Mouse (Mus musculus): ENCODE data around the gene Gm27021. TPM values are rescaled to one million over a fixed set of nuclear protein-coding genes. Genes with fewer than 3 reads are reported as not detected.
A peak's percentile ranks its signal among the peaks of the same experiment; 100 is the strongest.

Gm27021 gene
- not detected for total RNA-seq (2021)
- long read RNA-seq, experiment 1, partial matches to known transcripts: 0 of 2 reads
- long read RNA-seq, experiment 1, other reads (novel, unspliced or antisense): 2 of 2 reads
- long read RNA-seq, experiment 2, partial matches to known transcripts: 6 of 7 reads
- long read RNA-seq, experiment 2, other reads (novel, unspliced or antisense): 0 of 7 reads

DNA sequence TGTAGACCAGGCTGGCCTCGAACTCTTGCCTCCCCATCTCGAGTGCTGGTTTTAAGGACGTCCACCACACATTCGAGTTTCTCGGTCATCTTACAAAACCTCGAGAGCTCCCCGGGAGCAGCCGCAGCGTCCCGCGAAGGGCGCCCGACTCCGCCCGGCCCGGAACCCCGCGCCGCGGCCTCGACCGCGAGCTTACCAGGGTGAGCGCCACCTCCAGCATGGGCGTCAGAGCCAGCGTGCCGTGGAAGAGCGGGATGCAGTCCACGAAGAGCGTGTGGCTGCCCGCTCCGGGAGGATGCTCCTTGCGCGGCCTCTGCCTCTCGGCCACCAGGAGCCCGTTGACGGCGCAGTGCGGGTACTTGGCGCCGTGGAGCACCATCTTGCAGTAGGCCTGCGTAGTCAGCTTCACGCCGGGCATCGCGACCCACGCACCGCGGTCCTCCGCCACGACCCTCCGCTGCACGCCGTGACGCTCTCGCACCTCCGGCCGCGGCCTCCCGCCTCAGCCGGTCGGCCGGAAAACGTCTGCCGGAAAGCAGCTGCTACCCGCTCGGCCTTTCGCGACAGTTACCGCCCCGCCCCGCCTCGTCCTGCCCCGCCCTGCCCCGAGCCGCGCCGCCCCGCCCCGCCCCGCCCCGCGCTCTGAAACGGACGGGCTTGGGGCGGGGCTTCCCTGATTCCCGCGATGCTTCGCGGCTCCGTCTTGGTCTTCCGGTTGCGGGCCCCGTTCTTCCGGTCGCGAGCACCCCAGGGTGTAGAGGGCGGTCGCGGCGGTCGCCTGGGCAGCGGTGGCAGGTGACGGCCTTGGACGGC, at the start of gene Gm27021, which contains the start of gene Cox4i1:
Gm27021 (minus strand) TSS at position 519 of the 813 bp plus-strand sequence.
Cox4i1 (plus strand) TSS at position 662 of the 813 bp plus-strand sequence.
- DNase-seq (ENCODE audit: low spot score in 2 of 2): peak; percentile 88 to 89

DNA sequence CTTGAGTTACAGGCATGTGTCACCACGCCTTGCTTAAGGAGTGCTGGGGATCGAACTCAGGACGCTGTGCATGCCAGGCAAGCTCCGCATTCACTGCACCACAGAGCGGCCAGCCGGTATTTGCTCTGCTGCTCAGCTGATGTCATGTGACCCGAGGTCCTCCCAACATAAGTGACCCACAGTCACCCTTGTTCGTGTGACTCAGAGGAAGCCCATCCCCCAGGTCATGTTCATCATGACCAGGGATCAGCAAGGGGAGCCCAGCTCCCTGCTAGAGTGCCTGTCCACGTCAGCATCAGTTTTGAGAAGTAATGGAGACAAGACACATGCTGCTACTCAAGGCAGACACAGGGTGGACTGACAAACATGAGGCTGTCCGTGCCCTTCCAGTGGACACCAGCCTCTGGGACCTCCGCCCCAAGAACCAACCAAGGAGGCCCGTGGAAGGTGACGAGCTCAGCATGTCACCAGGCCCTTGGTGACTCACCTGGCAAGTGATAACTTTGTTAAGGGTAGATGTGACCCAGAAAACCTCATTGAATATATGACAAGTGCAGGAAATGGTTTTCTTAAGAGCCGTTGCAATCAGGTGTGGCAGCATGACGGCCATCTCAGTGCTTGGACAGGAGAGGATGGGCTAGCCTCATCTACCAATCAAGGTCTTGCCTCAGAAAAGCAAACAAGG, 48.3 kb upstream of the Gm27021 start:
- DNase-seq (ENCODE audit: low spot score in 2 of 2): no peak

DNA sequence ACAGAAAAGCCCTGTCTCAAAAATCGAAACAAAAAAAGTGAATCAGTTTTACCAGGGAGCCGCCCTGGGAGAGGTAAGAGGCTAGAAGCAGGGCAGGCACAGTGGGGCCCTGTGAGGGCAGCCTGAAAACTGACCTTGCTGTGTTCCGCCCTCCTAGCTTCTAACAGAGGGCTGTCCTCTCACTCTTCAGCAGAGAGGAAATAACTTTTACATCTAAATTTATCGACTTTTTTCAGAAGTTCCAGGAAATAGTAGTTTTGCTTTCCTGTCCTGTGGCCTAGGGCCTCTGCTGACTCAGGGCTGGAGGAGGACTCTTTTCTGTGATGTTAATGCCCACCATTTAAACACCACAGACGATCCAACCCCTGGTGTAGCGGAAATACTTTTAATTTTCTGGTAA, 47.3 kb upstream of the Gm27021 start:
- DNase-seq (ENCODE audit: low spot score in 2 of 2): no peak

DNA sequence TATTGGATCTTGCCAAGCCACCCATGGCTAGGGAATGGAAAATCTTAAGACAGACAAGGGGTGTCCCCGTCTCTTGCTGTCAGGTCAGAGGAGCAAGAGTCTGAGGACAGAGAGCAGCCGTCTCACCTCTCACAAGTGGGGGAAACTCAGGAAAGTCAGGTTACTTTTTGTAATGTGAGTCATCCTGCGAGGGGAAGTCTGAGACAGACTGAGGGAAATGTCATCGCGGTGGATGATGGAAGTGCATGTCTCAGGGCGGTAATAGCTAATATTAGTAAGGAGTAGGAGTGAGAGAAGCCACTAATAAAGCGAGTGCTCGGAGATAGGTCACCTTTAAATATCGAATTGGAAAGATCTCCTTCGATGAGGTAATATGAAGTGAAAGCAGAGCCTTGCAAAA, 41.3 kb upstream of the Gm27021 start:
- DNase-seq (ENCODE audit: low spot score in 2 of 2): no peak

DNA sequence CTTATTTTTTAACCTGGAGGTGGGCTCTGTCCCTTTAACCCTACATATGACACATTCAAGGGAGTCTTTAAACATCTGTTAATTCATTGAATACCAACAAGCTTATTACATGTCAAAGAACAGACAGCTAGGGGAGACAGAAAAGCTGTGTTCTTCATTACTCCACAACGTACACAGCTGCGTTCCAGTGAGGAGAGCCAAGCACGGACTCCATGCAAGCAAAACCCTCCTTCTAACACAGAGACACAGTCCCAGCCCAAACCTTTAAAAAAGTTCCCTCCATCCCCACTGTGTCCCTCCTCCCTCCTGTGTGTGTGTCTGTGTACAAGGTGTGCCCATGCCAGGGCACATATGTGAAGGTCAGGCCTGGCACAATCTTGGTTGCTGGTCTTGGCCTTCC, 38.3 kb upstream of the Gm27021 start:
- DNase-seq (ENCODE audit: low spot score in 2 of 2): no peak

DNA sequence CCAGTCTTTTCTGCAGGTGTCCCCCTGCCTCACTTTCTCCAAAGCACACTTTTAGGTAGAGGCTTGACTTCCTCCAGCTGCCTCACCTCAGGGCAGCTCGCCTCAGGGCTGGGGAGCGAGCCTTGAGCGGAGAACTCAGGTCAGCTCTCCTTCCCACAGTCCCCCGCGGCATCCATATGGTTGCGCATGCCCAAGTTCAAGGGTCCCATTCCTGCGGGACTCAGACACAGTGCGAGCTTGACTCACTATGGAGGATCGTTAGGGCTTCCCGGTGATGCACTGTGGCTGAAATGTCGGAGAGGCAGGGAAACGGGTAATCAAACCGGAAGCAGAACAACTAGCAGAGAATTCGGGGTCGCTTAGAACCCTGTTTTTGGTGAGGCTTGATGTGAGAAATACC, 37.3 kb upstream of the Gm27021 start:
- no peak for DNase-seq (ENCODE audit: low spot score in 2 of 2)

DNA sequence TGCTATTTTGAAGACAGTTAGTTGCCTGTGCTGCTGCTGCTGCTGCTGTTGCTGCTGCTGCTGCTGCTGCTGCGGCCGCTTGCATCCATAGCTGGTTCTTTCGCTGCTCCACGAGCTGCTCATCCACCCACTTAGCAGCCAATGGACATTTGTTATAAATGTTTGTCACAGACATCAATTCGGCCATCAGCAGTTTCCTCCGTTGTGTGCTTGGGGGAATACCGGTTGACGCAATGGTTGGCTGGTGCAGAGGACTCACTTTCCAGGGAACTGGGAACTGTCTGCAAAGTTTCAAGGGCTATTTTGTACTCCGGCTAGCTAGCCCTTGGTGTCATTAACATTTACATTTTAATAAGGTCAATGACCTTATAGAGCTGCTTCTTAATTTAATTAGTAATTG, 36.3 kb upstream of the Gm27021 start:
- no peak for DNase-seq (ENCODE audit: low spot score in 2 of 2)

DNA sequence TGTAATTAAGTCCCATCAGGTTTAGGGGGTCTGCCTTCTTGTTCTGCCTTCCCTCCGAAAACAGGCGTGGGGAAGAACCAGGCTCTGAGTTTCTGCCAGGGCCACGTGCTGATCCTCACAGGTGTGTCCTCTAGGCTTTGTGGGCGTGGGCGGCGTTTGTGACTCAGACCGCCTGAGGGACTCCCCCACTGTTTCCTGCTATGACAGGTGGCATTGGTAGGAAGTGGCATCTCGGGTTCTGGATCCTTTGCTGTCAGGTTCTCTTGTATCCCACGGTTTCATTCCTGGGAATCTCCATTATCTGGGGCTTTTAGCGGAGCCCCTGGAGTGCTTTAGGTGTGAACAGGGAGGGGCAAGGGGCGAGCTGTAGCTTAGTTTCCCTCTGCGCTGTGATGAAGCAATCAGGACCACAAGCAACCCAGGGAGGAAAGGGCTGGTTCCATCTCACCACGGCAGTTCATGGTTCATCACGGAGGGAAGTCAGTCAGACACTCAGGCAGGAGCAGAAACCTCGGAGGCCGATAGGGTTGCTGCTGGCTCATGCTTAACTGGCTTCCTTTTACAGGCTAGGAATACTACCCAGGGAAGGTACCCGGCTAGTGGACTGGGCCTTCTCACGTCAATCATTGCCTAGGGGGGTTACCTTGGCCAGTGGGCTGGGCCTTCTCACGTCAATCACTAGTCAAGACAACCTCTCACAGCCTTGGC, 34.0 kb upstream of the Gm27021 start:
- no peak for DNase-seq (ENCODE audit: low spot score in 2 of 2)

DNA sequence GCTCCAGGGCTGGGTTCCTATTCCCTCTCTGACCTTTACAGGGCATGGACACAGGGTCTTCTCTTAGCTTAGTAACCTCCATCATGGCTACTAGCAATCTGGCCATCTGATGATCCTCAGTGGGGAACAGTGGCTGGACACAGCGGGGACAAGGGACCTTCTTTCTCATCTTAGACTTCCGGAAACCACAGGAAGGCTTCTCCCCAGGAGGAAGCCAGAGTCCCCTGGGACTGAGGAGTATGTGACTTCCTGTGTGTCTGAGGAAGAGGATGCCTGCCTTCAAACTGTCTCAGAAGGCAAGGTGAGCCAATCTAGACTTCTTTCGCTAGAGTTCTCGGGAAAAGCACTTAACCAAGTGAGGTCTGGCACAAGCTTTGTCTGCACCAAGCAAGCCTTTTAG, 32.2 kb upstream of the Gm27021 start:
- DNase-seq (ENCODE audit: low spot score in 2 of 2): no peak

DNA sequence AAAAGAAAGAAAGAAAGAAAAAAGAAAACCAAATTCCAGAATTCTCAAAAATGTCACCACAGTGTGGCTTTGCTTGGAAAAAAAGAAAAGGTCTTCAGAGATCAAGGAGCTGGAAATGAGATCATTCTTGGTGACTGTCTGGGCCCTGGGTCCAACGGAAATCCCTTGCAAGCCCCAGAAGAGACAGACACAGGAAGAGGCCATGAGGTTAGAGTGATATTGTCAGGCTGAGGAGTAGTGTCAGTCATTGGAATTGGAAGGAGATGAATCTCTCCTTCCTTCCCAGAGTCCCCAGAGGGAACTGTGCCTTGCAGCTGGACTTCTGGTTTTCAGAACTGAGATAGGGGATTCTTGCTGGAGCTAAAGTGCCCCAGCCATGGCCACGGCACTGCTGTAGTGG, 31.7 kb upstream of the Gm27021 start:
- DNase-seq (ENCODE audit: low spot score in 2 of 2): no peak

DNA sequence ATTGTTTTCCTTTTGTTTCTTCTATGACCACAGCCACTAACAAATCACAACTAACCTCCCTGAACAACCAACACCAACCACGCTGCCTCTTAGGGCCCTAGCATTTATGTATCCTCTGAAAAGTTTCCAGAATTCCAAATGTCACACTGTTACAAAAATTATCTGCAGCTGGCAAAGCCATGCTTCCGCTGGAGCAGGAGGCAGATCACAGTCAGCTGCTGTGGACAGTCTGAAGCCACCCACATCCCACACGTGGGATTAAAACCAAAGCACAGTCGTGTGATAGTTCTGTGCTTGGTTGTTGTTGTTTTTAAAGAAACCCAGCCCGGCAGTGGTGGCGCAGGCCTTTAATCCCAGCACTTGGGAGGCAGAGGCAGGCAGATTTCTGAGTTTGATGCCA, 31.2 kb upstream of the Gm27021 start:
- no peak for DNase-seq (ENCODE audit: low spot score in 2 of 2)

DNA sequence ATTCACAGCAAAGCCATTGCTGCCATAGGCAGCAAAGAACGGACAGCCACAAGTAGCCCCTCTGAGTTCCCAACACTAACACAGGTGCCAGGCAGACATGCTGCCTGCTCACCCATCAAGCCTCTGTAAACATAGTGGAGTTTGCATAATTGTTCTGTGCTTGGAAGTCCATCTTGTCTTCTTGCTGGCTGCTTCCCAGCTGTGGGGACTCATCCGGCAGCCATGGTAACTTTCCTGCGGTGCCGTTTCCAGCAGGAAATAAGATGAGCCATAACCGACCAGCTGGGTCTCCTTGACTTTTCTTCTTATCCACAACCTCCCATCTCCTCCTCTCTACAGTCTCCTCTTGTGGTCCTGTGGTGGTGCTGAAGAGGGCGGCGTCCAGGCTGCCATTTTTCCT, 30.5 kb upstream of the Gm27021 start:
- no peak for DNase-seq (ENCODE audit: low spot score in 2 of 2)

DNA sequence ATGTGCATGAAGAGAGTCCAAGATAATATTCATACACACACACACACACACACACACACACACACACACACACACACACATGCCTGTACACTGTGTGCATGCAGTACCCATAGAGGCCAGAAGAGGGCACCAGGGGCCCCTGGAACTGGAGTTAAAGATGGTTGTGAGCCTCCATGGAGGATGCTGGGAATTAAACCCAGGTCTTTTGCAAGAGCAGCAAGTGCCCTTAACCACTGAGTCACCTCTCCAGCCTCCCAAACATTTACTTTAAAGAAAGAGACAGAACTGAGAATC, 30.0 kb upstream of the Gm27021 start:
- DNase-seq (ENCODE audit: low spot score in 2 of 2): no peak

DNA sequence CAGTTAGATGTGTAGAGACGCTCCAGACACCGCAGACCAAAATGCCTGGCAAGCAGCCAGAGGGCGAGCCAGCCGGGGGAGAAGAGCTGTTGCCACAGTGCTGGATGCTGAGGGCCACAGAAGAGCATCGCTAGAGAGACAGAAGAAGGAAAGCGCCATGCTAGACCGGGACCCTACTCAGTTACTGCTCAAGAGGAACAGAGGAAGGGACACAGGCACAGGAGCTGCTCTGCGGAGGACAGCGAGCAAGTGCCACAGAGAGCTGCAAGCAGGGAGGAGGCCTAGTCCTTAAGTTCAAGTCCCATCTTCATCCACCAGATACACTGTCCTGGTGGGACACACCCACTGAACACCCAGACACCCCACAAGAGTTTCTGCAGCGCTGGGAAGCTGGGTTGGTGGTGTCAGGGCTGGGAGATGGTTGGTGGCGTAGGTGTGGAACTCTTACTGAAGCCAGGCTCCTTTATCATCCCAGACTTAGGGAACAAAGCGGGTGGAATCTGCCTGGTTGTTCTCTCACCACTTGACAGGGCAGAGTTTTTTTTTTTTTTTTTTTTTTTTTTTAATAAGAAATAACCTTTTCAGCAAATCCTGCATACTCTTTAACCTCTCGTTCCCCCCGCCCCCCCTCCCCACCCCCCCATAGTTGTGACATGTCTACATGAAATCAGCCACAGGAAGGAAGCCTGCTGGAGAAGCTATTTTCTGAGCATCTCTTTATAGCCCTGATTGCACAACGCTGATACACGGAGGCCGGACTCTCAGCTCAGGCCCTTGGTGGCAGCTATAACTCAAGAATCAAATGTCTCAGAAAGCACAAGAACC, 29.5 kb upstream of the Gm27021 start:
- DNase-seq (ENCODE audit: low spot score in 2 of 2): no peak

DNA sequence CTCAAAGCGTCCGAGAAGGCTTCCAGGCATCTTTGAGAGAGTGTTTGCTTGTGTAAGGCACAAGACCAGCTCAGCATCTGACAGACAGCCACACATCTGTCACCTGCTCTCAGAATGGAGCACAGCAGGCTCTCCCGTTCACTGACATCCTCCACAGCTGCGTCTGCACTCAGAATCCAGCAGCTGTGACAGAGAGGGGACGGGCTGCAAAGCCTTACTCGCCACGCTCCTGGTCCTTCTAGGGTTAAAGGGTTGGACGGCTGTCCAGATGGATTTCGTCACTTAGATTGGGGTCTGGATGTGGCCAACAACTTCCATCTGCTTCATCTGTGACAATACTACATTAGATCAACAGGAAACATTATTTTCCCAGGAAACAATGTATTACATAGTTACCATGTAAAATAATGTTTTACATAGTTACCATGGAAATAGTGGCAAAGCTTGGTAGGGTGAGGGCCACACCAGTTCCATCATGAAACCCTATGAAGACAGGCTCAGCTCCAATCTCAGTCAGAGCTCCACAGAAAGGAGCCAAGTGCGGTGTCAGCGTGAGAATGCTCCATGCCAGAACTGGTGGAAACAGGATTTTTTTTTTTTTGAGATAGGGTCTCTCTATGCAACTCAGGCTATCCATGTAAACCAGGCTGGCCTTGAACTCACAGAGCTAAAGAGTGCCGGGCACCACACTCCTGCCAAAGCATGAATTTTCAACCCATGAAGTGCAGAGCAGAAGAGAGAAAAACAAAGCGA, 28.7 kb upstream of the Gm27021 start:
- no peak for DNase-seq (ENCODE audit: low spot score in 2 of 2)

DNA sequence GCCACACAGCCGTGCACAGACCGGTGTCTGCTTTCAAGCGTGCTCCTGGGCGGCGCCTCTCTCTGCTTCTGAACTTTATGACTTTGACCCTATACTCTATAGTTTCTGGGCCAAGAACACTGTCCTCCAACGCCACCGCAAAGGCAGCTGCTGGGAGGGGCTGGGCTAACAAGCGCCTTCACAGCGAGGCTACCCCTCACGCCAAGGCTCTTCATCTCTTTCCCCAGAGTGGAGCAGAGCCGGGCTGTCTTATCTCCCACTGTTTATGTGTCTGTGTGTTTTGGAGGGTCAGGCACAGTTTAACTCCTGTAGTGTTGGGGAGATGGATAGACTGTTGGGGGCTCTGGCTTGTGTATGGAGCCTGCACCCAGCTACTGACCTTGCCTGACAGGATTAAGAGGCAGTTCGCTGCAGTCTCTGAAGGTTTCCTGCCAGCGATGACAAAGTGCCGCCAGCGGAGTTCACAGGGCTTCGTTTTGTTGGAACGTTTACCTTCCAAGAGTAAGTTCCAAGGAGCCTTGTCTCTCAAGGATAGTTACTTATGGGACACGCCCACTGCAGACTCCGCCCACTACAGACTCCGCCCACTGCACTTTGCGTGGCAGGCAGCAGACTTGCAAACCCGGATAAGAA, 26.1 kb upstream of the Gm27021 start:
- DNase-seq (ENCODE audit: low spot score in 2 of 2): no peak

DNA sequence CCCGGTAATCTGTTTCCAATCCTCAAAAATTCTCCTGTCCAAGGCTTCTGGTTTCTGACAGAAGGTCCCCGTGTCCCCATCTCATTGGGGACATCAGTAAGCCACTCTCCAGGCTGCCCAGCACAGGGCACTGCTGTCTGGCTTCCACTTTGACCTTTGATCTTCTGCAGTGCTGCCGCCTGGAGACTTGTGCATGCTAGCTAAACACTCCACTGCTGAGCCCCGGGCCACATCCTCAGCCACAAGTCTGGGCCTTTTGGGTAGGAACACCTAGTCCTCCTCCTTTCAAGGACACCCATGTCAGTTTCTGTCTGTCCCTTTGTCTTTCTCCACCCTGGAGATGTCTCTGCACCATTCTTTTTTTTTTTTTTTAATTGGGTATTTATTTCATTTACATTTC, 25.1 kb upstream of the Gm27021 start:
- no peak for DNase-seq (ENCODE audit: low spot score in 2 of 2)

DNA sequence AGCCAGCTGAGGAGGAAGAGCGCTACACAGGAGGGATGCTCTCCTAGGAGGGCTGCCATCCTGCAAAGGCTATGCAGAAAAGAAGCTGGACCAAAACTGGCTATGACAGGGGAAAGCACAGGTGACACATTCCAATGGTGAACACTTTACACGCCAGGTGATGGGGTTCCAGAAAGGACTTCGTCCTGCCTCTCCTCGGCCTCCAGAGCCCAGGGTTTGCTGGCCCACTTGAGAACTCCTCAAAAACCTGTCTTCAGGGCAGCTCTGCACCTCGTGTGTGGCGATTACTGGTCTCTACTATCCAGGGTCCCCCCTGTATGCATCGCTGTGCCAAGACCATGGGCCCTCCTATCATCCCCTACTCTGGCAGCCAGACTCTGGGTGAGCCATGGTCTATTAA, 20.6 kb upstream of the Gm27021 start:
- DNase-seq (ENCODE audit: low spot score in 2 of 2): no peak

DNA sequence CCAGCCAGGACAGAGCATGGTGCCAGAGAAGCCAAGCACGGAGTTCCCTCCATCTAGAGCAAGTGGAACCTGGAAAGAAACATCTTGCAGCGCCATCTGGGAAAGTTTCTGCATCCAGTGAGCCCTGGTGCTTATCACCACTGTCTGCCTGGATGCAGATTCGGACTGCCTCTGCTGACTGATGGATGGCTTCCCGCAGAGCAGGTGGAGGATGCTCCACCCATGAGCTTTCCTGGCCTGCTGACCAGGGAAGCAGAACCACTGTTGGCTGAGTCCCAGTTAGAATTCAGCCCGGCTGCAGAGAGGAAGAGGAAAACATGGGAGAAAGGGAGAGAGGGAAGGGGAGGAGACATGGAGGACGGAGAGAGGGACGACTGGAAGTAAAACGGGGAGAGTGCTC, 19.9 kb upstream of the Gm27021 start:
- DNase-seq (ENCODE audit: low spot score in 2 of 2): no peak

DNA sequence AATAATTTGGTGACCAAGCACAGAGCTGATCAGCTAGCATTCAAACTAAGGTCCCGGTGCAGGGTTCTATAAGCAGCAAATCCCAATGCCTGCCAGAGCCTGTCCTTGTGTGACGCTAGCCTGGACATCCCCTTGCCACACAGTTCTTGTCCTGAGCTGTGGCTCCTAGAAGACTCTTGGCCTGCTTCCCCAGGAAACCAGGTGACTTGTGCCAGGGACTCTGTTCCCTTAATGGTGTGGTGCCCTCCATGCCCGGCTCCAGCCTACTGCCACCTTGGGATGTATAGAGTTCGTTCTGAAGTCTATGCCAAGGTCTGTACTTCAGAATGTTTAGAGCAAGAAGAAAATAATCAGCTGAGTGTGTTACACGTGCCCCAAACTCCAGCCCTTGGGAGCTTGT, 18.7 kb upstream of the Gm27021 start:
- no peak for DNase-seq (ENCODE audit: low spot score in 2 of 2)
